Mouse (Mus musculus): ENCODE results near the gene B4galnt4.

GRCm38 (mm10) chr7:141093950-141094349 lies 33.0 kb downstream of the B4galnt4 start:
- no peak for TF ChIP-seq CTCF (IDR thresholded peaks at IDR 0.05; ENCODE audit: low read depth, low read length)
- TF ChIP-seq POLR2A (IDR thresholded peaks at IDR 0.05; ENCODE audit: borderline replicate concordance, low read depth, low read length) = no peak
